Mouse (Mus musculus) layer of hippocampus, adult 18-20 months (tissue): ENCODE results near the gene Trim43a. TPM values are rescaled to one million over a fixed set of nuclear protein-coding genes. Genes with fewer than 3 reads are reported as not detected.

Experiments
- total RNA-seq, 2 experiments: library from RNA; stranded (reverse); gene quantifications; 2 replicates each; pipeline ENCODE4 v1.2.3; 2021

Gene Trim43a
- total RNA-seq, 2 experiments from 2014 or later, result 0.71 to 0.72 TPM

Other genes starting within 250 kb of the Trim43a start
- gene Snx14, start 141.9 kb upstream of the Trim43a start, total RNA-seq, result 10 to 100 TPM; 44.1 to 49.5 TPM
- gene Gm20537, start 124.3 kb upstream of the Trim43a start, total RNA-seq, result not detected
- gene Syncrip, start 98.3 kb upstream of the Trim43a start, total RNA-seq, result 10 to 100 TPM; 58.9 to 60.3 TPM
- 10 to 100 TPM; 22.3 to 23.9 TPM for gene Zfp949, start 32.9 kb upstream of the Trim43a start, total RNA-seq
- 10 to 100 TPM; 26.9 to 30.5 TPM for gene Mthfsl, start 139.4 kb downstream of the Trim43a start, total RNA-seq
- gene Bcl2a1d, start 151.0 kb downstream of the Trim43a start, total RNA-seq, result not detected